Mouse (Mus musculus) 416B (cell line): Measurements from ENCODE around the gene Car5a.

Source experiments
- DNase-seq: peaks from one replicate; pipeline ENCODE4 v3.0.0; 2011; ENCODE audit warnings: low read depth

Gene Car5a

GRCm38 (mm10) chr8:121934923-121935322, 9.8 kb downstream of the Car5a start:
- no peak for DNase-seq

GRCm38 (mm10) chr8:121934506-121934905, 10.2 kb downstream of the Car5a start:
- peak; percentile 79 for DNase-seq

DNA sequence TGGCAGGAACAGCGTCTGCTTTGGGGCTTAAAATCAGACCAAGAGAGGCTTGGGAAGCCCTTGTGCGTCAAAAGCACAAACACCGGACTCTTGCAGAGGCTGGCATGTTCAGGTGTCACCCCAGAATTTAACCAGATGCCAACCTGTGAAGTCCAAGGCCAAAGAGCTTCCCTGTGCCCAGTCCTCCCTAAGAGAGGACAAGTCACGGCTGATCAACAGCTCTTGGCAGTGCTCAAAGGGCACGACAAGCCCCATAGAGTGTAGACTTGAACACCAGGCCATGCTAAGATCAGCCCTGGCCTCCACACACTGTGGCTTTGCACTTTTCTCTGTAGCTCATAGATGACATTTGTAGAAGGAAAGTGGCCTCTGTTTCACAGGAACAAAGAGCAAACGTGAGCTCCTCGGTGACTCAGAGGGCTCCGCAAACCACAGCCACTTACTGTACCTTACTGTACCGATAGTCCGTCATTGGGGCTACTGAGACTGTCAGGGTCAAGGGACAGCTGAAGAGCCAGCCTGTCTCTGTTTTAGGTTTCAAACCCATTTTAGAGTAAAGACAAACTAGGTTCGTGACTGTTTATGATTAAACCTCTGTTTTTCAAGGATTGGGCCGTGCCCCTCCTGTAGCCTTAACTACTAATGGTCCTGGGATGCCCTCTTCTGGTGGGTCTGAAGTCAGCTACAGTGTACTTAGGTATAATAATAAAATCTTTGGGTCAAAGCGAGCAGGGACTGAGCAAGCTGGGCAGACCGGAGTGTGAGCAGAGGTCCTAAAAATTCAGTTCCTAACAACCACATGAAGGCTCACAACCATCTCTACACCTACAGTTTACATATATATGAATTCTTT, 11.8 kb downstream of the Car5a start:
- peak; percentile 76 for DNase-seq

DNA sequence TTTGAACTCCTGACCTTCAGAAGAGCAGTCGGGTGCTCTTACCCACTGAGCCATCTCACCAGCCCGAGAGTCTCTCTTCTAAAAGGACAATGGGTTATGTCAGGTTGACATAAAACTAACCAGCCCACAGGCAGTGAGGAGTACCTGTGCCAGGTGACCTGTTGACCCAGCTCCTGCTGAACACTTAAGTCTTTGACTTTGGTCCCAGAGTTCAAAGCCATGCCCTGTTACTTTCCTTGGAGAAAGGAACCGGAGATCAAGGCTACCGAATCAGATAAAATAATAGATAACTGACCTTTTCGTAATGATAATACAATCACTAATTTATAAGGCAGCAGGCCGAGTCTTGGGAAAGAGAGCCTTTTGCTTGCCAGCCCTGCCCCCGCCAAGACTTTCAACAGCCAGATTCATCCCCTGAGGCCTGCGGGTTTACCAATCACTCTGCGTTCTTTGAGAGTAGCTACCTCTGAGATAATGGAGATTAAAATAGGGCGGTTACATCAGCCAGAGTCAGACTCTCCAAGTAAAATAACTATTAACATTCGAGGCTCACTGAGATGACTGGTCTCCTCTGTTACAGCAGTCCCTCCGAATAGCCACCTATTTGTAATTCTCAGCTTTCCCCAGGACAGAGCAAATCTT, 12.6 kb downstream of the Car5a start:
- no peak for DNase-seq

DNA sequence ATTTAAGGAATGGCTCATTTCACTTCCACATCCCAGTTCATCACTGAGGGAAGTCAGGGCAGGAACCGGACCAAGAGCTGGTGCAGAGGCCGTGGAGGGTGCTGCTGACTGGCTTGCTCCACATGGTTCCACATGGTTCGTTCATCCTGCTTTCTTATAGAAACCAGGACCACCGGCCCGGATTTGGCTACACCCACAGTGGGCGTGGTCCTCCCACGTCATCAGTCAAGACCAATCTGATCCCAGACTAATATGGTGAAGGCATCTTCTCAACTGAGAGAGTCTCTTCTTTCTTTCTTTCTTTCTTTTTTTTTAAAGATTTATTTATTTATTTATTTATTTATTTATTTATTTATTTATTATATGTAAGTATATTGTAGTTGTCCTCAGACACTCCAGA, 13.1 kb downstream of the Car5a start:
- no peak for DNase-seq

DNA sequence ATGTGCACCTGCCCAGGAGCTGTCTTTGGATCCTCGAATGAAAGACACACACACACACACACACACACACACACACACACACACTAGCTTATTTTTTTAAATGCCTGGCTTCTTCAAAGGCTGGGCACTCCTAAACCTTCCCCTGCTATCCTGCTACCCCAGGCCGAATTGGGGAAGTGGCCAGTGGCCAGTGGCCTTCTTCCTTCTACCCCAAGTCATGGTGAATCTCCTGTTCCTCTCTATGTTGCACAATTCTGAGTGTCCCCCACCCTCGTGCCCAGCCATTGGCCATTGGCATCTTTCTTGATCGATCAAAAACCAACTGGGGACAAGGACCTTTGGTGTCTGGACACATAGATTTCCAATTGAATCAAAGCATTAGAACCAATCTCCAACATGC, 14.7 kb downstream of the Car5a start:
- no peak for DNase-seq

DNA sequence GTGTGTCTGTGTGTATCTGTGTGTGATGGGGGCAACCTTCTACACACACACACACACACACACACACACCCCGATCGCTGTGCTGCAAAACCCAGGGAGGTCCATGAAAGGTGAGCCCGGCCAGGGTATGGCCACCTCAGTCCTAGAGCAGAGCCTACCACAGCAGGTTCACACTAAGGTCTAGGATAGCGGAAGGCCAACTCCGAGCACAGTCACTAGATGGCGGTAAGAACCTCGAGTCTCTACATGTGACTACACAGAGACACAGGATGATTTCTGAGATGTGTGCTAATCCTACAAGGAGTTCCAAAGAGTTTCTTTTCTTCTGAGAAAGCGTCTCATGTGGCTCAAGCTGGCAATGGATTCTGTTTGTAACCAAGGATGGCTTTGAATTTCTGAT, 17.4 kb downstream of the Car5a start:
- peak; percentile 83 for DNase-seq

- DNase-seq: no peak
These were observed 18.4 kb downstream of the Car5a start for GRCm38 (mm10) chr8:121926266-121926665.

- DNase-seq: peak; percentile 84
These were observed 19.1 kb downstream of the Car5a start for GRCm38 (mm10) chr8:121925624-121926023.

DNA sequence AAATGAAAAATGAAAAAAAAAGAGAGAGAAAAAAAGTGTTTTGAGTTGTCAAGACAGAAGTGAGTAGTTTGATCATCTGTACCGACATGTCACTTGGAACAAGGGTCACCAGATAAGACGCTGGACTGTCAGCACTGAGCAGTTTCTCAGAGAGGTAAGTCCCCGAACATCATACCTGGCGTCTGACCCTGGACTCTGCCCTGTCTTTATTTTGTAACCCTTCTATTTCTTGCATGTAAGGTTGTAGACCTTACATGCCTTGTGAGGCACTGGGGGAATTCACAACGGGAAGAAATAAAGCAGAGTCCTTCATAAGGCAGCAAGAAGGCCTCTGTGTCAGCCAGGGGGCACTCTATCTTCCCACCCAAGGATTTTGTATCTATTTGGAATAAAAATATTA, 20.0 kb downstream of the Car5a start:
- DNase-seq: no peak

DNA sequence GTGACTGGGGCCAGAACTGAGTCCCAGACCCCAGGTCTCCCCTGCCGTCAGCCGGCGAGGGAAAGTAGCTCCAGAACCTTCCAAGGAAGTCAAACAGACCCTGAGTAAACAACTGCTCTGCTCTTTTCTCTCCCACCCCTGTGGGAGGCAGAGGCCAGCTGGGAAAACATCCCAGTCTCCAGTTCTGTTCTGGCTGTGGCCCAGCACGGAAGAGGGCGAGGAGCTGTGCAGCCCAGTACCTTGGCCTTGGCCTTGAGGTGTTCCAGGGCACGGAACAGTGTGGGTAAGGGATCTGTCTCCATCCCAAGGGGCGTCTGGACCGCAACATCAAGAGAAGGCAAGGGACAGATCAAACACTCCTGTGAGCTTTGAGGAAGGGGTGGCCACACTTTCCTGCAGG, 22.6 kb downstream of the Car5a start:
- no peak for DNase-seq

GRCm38 (mm10) chr8:121921582-121921981, 23.1 kb downstream of the Car5a start:
- no peak for DNase-seq

DNA sequence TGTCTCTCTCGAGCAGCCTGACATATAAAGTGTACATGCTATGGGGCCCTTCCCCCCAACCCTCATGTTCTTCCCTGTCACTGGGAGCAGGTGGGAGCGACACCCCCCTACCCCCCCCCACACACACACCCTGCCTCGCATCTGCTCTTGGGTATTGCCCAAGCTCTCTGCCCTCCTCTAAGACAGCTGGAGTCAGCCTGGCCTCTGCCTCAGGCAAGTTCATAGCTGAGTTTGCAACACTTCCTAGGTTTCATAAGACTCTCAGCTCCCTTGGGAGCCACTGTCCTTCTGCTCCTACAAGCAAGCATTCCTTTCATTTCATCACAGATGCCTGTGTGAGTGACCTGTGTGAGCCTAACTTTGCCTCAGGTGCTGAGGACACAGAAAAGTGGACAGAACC, 25.0 kb downstream of the Car5a start:
- DNase-seq: peak; percentile 43

DNA sequence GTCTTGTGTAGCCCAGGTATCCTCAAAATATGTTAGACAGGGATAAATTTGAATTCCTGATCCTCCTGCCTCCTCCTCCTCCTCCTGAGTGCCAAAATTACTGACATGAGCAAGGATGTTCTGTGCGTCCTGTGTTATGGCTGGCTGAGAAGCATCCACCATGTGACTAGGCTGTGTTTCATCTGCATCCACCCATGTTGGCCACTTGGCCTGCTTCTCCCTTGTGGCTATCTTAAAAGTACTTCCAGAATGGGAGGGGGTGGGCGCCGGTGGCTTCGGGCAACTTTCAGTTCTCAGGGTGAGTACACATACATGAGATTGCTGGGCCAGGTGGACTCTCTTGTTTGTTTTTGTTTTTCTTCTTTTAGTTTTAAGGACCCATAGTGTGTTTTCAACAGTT, 25.5 kb downstream of the Car5a start:
- DNase-seq: no peak

- no peak for DNase-seq
These were observed 31.3 kb downstream of the Car5a start for GRCm38 (mm10) chr8:121913378-121913777.

DNA sequence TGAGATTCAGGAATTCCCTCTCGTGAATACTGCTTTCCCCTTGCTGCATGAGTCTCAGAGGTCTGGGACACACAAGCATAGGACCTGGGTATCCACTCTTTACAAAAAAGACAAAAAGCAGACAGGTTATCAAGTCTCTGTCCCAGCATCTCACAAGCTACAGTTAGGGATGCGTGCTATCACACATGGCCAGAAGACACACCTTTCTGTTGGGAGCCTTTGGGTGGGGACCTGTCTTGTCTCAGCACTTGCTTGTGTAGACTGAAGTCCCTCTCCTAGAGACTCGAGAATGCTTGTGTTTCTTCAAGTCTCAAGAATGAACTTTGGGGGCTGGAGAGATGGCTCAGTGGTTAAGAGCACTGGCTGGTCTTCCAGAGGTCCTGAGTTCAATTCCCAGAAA, 31.9 kb downstream of the Car5a start:
- DNase-seq: no peak

GRCm38 (mm10) chr8:121911987-121912386, 32.7 kb downstream of the Car5a start:
- no peak for DNase-seq

DNA sequence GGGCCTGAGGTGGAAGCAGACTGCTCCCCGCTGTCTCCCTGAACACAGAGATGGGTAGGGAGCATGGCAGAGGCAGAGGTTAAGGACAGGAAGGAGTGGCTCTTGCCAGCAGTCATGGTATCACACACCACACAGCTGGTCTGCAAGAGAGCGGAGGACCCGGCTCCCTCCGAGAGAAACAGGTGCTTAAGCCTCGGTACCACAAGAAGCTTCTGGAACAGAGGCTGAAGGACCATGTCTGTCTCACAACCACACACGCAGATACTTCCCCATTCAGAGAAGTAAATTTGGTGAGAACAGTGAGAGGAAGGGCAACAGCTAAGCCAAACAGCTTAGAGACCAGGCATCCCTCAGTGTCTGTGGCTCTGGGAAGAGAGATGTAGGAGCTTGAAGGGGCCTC, 33.3 kb downstream of the Car5a start:
- DNase-seq: no peak

DNA sequence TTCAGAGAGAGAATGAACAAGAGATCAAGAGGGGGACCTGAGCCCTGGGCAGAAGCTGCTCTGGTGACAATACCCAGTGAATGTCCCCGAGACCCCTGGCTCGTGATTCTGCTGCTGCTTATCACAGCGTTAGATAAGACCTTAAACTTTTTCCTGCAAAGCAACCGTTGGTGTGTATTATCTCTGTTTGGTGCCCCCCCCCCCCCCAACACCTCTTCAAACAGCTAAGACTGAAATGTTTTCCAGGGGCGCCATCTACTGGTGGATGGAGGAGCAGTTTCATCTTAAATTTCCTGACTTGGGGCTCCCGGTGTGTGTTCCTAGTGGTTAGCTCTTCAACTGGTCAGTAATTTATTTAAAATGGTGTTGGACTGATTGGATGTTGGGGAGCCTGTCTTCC, 35.0 kb downstream of the Car5a start:
- peak; percentile 91 for DNase-seq

GRCm38 (mm10) chr8:121909148-121909541, 35.6 kb downstream of the Car5a start:
- peak; percentile 63 for DNase-seq

- peak; percentile 89 for DNase-seq
These were observed 36.1 kb downstream of the Car5a start for GRCm38 (mm10) chr8:121908378-121909147.

- peak; percentile 97 for DNase-seq
These were observed 37.0 kb downstream of the Car5a start, which contains the start of gene Slc7a5 for GRCm38 (mm10) chr8:121907587-121908248. Gene Slc7a5 (minus strand): TSS chr8:121907694.
